Mouse (Mus musculus): ENCODE measurements at regions not wholly inside any gene's neighbourhood (a gene's known extent, or its start where the extent isn't known, plus 50 kb on each side); places are given as distances from the start of the nearest gene placed in this dataset.
A peak's percentile ranks its signal among the peaks of the same experiment; 100 is the strongest.
"Not testable (repeated sequence)": the region's sequence is repeated elsewhere in the genome, so short reads cannot be mapped to it uniquely, and the experiment has no call there.

DNA sequence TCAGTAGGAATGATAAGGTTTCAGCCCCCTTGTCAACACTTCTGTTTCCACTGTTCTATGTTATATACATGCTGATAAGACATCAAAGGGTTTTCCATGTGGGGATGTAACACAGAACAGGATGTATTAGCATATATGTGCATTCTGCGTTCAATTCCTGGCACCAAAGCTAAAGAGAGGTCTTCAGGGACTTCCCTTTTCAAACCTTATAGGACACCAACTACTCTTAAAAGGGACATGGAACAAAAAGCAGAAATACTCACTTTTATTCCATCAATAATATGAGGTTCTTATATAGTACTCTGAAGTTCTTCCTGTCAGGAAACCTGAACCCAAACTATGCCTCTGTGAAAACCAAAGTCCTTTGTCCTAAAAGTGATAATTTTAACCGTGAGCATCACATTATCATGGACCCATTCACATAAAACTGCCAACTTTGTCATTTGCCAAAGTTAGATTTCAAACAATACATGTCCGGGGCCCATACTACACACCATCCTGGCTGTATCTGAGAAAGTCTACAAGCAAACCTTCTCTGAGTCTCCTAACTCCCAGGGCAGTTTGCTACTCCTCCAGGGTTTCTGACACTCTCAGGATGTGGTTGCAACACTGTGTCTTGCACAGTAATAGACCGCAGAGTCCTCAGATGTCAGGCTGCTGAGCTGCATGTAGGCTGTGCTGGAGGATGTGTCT is 928.2 kb upstream of the Zfp386 start:
- not testable (repeated sequence) for DNase-seq (ENCODE audit: inconsistent age in 2 of 2, low spot score in 1 of 2)

GRCm38 (mm10) chr12:115121259-115121658 is 926.3 kb upstream of the Zfp386 start:
- peak in 1 of 2 experiments; percentile 18 for DNase-seq (ENCODE audit: inconsistent age in 2 of 2, low spot score in 1 of 2)

DNA sequence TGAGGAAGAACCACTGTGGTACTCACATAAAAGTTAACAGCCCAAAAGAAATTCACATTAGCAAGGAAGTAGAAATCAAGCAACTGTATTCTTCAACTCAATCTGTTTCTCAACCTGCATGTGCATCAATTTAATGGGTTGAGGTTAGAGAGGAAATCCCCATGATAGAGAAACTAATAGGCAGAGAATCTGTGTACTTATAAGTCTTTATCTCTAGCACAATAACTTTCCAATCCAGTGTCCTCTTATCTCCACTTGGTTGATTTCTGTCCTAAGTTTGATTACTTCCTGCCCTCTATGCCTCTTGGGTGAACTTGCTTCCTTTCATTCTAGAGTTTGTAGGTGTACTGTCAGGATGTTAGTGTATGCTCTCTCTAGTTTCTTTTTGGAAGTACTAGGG is 925.6 kb upstream of the Zfp386 start:
- DNase-seq (ENCODE audit: inconsistent age in 2 of 2, low spot score in 1 of 2): no peak

DNA sequence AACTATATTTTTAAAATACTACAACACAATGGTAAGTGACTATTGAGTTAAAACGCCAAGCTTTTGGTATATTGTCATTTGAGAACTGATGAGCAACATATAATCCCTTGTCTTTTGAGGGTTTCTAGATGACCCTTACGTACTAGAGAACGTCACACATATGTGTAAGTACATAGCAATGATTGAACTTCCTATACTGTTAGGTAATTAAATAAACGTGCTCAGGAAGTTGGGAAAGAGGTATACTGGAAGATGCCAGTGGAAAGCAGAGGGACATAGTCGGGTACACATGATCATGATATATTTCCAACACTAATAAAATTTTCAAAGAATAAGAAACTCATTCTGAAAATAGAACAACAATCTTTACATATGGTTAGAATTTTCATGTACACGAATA is 914.6 kb upstream of the Zfp386 start:
- not testable (repeated sequence) for DNase-seq (ENCODE audit: inconsistent age in 2 of 2, low spot score in 1 of 2)

- peak in 1 of 2 experiments; percentile 3 for DNase-seq (ENCODE audit: inconsistent age in 2 of 2, low spot score in 1 of 2)
Observed at GRCm38 (mm10) chr12:115145407-115145806, 902.1 kb upstream of the Zfp386 start.

DNA sequence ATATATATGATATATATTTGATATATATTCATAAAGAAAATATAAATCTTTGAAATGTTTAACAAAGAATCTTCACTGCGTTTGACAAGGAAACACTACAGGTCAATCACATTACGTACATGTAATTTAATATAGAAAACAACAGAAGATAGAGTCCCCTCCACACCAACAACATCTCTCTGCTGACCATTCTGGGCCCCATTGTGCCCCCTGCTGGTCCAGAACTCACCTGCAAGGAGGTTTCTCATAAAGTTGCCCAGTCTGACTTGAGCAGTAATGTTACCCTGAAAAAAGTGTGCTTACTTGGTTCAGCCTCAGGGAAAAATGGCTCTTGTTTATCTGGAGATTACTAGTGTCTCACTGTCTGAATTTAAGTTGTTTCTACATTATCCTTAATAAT is 901.1 kb upstream of the Zfp386 start:
- DNase-seq (ENCODE audit: inconsistent age in 2 of 2, low spot score in 1 of 2): not testable (repeated sequence)

DNA sequence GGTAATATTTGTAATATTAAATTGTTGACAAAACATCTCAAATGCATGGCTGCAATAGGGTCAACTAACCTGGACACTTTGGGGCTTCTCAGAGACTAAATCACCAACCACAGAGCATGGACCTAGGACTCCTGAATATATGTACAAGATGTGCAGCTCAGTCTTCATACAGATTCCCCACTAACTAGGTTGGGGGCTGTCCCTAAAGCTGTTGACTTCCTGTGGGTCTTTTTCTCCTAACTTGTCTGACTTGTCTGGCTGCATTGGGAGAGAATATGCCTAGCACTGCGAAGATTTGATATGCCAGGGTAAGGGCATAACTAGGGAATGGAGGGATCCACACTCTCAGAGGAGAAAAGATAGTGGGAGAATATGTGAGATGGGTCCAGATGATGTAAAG is 895.6 kb upstream of the Zfp386 start:
- DNase-seq (ENCODE audit: inconsistent age in 2 of 2, low spot score in 1 of 2): not testable (repeated sequence)

DNA sequence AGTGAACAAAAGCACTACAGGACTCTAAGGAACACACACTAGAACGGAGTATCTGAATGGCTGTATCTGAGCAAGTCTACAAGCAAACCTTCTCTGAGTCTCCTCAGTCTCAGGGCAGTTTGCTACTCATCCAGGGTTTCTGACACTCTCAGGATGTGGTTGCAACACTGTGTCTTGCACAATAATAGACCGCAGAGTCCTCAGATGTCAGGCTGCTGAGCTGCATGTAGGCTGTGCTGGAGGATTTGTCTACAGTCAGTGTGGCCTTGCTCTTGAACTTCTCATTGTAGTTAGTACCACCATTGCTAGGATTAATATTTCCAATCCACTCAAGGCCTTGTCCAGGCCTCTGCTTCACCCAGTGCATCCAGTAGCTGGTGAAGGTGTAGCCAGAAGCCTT is 889.3 kb upstream of the Zfp386 start:
- peak in 1 of 2 experiments; percentile 53 for DNase-seq (ENCODE audit: inconsistent age in 2 of 2, low spot score in 1 of 2)

DNA sequence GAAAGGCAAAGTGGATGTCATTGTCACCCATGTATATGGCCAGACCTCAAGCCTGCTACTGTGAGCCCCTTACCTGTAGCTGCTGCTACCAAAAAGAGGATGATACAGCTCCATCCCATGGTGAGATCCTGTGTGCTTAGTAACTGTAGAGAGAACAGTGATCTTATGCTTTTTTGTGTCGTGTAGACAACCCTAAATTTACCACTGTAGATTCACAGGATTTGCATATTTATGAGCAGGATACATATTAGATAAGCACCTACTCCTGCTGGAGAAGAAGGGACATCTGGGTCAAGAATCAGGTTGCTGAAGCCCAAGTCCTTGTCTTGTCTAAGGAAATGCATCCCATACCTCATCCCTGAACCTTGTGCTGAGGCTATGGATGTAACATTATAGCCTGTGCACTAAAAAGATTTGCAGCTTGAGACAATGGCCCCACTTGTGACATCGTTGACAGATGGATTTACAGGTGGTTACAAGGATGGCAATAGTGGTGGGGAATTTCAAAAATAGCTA is 888.7 kb upstream of the Zfp386 start:
- DNase-seq (ENCODE audit: inconsistent age in 2 of 2, low spot score in 1 of 2): not testable (repeated sequence)

GRCm38 (mm10) chr12:115165499-115165898 is 882.0 kb upstream of the Zfp386 start:
- not testable (repeated sequence) for DNase-seq (ENCODE audit: inconsistent age in 2 of 2, low spot score in 1 of 2)

GRCm38 (mm10) chr12:115166006-115166405 is 881.5 kb upstream of the Zfp386 start:
- not testable (repeated sequence) for DNase-seq (ENCODE audit: inconsistent age in 2 of 2, low spot score in 1 of 2)

GRCm38 (mm10) chr12:115193482-115194103 is 853.9 kb upstream of the Zfp386 start:
- DNase-seq (ENCODE audit: inconsistent age in 2 of 2, low spot score in 1 of 2): peak in 1 of 2 experiments; percentile 29

DNA sequence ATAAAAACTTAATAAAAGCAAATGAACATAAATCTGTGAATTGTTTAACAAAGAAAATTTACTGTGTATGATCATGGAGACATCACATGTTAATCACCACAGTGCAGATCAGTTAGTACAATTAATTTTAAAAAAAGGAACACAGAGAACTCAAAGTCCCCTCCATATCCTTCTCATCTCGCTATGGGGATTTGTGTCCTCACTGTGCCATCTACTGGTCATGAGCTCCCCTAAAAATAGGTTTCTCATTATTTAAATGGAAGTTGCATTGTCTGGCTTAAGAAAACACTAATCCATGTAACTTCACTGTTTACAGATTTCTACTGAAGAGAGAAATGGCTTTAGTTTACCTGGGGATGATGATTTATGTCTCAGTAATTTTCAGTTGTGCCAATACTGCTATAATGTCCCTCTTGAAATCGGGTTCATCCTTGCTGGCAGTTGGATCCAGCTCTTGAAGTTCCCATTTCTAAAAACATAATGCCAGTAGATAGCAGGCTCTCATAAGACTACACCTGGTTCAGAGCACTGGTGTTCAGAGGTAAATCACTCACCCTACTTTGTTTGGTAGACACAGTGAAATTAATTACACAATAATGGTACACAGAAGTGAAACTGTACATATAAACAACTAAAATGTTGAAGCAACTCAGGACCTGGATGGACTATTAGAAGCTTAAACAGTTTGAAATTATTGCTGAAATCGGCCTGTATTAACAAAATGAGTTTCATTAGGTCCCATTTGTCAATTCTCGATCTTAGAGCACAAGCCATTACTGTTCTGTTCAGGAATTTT is 850.0 kb upstream of the Zfp386 start:
- DNase-seq (ENCODE audit: inconsistent age in 2 of 2, low spot score in 1 of 2): no peak

DNA sequence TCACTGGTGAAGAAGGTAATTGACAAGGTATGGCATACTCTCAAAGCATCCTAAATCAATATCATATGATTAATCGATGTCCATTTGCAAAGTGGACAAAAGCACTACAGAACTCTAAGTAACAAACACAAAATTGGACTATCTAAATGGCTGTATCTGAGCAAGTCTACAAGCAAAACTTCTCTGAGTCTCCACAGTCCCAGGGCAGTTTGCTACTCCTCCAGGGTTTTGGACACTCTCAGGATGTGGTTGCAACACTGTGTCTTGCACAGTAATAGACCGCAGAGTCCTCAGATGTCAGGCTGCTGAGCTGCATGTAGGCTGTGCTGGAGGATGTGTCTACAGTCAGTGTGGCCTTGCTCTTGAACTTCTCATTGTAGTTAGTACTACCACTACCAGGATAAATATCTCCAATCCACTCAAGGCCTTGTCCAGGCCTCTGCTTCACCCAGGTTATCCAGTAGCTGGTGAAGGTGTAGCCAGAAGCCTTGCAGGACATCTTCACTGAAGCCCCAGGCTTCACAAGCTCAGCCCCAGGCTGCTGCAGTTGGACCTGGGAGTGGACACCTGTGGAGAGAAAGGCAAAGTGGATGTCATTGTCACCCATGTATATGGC is 839.6 kb upstream of the Zfp386 start:
- DNase-seq (ENCODE audit: inconsistent age in 2 of 2, low spot score in 1 of 2): peak in 1 of 2 experiments; percentile 35

GRCm38 (mm10) chr12:115222671-115223070 is 824.9 kb upstream of the Zfp386 start:
- no peak for DNase-seq (ENCODE audit: inconsistent age in 2 of 2, low spot score in 1 of 2)

GRCm38 (mm10) chr12:115229965-115230364 is 817.6 kb upstream of the Zfp386 start:
- DNase-seq (ENCODE audit: inconsistent age in 2 of 2, low spot score in 1 of 2): no peak

GRCm38 (mm10) chr12:115242661-115243060 is 804.9 kb upstream of the Zfp386 start:
- peak; percentile 9 to 63 for DNase-seq (ENCODE audit: inconsistent age in 2 of 2, low spot score in 1 of 2)

- not testable (repeated sequence) for DNase-seq (ENCODE audit: inconsistent age in 2 of 2, low spot score in 1 of 2)
Observed at GRCm38 (mm10) chr12:115247298-115247697, 800.2 kb upstream of the Zfp386 start.

DNA sequence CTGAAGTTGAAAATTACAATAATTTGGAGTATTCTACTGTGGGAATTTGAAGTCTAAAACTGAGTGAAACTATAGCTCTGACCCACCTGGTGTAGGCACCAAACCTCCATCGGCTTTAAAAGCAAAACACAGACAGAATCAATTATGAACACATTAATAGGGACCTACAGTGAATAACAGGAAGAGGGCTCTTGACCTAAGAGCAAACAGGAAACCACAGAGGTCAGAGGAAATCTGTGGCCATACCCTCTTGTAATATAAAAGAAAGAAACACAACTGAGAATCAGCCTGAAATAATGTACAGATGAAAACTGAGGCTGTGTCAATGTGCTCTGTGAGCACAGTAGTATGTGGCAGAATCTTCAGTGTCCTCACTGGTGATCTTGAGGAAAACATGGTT is 789.7 kb upstream of the Zfp386 start:
- no peak for DNase-seq (ENCODE audit: inconsistent age in 2 of 2, low spot score in 1 of 2)

DNA sequence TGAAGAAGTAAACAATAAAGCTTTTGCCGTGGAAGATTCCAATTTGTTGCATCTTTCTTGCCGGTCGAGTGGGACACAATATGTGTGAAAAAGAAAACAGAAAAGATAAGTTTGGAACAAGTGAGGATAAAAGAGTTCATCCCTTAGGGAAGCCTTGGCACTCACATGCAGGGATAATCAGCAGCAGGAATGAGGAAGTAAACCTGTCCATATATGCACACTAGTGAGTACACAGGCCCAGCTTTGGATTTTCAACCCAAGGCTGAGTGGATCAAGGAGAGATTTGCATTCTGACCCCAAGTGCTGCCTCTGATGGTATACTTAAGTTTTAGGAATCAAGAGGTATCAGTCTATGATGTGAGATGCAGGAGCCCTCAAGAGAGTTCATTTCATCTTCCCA is 788.8 kb upstream of the Zfp386 start:
- no peak for DNase-seq (ENCODE audit: inconsistent age in 2 of 2, low spot score in 1 of 2)

GRCm38 (mm10) chr12:115262431-115262830 is 785.1 kb upstream of the Zfp386 start:
- DNase-seq (ENCODE audit: inconsistent age in 2 of 2, low spot score in 1 of 2): not testable (repeated sequence)
